Mouse (Mus musculus) hematopoietic stem cell, adult 5-6 weeks (primary cell): ENCODE data around the gene Neurl1b. TPM values are rescaled to one million over a fixed set of nuclear protein-coding genes. Genes with fewer than 3 reads are reported as not detected.

ENCODE experiments used
- ATAC-seq, 2 experiments: fragments of 125-278 bp in 1 of 2; replicated peaks in 1 of 2; 2 replicates each; pipeline ENCODE4 v1.8.0; 2016 to 2017; ENCODE audit warnings: inconsistent platforms in 2 of 2, mild to moderate bottlenecking in 2 of 2, moderate number of reproducible peaks in 2 of 2, low read depth in 1 of 2, moderate TSS enrichment in 1 of 2; ENCODE audit not compliant: low FRiP score in 2 of 2, poor library complexity in 2 of 2, severe bottlenecking in 2 of 2, insufficient read depth in 1 of 2, low TSS enrichment in 1 of 2
- total RNA-seq: library from RNA; stranded (forward); fragments of 172-1452, 232-1000 nt; gene quantifications from 2 replicates; pipeline ENCODE4 v1.2.3, GENCODE M21; 2017

Neurl1b gene
- total RNA-seq, 1 experiment from 2014 or later, result 7.0 TPM

- no peak for ATAC-seq
These were observed 53.7 kb downstream of the Neurl1b start for GRCm38 (mm10) chr17:26468102-26468894.

DNA sequence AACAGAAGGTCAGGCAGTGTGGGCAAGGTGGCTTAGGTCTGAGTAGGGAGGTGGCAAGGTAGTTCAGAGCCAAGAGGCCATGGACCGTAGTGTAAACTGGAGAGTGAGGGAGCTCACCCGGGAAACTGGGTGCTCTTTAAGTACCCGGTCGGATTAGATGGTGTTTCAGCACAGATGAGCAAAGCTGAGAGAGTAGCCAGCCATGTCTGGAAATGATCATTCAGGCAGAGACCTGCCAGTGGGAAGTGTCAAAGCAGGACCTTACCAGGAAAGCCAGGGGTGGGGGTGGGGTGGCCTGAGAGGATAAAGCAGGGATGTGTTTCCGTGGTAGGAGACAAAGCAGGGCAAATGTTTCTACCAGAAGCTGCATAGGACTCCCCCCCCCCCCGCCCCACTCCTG lies 62.2 kb downstream of the Neurl1b start:
- ATAC-seq, result no peak

DNA sequence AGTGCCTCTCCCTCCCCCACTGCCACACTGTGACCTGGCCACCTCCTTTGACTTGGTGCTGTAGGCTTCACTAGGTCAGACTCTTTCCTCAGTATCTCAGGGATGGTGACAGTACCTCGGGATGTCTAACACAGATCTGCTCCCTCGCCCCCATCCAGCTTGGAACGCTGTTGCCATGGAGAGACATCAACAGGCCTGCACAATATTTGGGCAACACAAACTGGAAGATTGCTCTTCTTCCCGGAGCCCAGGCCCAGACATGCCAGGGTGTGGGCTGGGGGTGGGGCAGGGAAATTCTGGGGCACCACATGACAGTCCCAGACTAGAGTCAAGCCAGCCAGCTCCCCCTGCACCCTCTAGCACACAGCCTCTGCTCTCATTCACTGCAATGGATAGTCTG lies 64.0 kb downstream of the Neurl1b start:
- ATAC-seq, result no peak

DNA sequence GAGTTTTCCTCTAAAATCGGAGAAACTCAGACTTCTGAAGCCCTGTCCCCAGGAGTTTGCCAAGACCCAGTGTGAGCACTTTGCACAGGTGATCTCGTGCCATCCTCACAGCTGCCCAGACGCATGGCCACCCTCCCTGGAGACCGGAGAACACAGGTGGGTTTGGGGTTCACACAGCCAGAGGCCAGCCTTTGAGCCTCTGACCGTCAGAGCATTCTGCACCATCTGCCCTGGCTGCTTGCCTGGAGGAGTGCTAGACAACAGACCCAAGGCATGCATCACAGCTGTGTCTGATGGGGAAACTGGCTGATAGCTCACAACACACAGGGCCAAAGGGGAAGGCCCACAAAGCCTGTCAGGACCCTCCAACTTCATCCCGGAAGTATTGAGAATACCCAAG lies 65.0 kb downstream of the Neurl1b start:
- ATAC-seq, result no peak

GRCm38 (mm10) chr17:26480956-26481355 lies 66.3 kb downstream of the Neurl1b start:
- ATAC-seq, result no peak

DNA sequence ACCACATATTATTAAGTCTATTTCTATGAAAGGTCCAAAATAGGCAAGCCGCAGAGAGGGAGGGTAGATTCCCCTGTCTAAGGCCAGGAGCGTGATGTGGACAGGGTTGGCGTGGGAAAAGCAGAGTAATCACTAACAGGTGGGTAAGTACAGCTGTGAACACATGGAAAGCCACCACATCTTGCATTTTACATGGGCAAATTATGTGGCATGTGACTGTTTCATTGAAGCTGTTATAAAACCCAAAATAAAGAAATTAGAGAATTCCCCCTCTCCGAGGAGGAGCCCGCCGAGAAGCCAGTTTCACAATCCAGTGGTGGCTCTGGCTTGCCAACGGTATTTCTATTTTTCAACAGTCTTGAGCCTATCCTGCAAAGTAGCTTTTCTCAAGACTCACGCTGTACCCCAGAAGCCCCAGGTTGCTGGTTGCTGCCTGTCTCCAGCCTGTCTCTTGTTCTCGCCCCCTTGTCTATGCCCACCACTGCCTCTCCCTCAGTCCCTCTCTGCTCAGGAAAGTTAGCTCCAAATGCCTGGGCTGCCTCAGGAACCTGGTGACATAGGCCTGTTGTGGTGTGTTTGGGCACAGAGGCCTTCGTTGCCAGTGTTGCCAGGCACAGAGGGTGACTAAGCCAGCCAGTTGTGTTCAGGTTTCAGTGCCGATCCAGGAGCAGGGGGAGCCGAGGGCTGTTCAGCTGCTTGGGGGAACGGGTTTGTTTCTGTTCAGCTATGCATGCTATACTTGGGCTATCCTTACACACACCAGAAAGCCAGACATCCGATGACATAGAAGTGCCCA lies 70.2 kb downstream of the Neurl1b start:
- no peak for ATAC-seq

DNA sequence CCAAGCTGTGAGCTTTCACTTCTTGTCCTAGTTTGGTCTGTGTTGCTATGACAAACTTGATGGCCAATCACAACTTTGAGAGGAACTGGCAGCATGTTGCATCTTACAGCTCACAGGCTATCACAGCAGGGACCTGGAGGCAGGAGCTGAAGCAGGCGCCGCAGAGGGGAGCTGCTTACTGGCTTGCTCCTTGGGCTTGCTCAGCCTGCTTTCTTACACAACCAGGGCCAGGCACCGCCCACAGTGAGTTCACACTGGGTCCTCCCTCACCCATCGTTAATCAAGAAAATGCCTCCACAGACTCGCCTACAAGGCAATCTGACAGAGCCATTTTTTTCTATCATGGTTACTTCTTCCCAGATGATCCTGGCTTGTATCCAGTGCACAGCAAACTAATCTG lies 72.6 kb downstream of the Neurl1b start:
- ATAC-seq, result no peak

- ATAC-seq, result no peak
These were observed 73.3 kb downstream of the Neurl1b start for GRCm38 (mm10) chr17:26487917-26488316.

DNA sequence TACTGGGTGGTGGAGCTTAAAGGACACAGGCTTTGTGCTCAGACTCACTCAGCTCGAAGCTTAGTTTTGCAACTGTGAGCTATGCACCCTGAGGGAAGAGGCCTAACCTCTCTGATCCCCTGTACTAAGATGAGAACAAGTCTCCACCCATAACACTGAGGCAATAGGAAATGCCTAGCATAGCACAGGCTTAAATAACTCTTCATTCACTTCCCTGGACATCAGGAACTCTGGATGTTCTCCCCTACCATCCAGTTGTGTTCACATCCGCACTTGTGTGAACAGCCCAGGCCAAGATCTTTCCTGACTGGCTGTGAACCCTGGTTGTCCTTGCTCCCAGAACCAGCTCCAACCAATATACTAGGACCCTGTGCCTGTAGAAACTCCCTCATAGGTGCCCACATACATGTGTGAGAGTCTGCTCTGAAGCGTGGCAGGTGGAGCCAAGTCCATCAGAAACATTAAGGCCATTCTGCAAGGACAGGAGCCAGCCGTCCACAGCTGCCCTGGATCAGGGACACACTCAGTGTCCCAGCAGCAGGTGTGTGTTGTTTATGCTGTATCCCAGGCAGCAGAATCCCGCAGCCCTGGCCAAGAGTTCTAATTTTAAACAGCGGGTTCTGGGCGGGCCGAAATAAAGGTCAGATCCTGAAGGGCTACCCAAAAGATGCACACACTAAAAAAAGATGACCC lies 74.2 kb downstream of the Neurl1b start:
- ATAC-seq, result no peak

DNA sequence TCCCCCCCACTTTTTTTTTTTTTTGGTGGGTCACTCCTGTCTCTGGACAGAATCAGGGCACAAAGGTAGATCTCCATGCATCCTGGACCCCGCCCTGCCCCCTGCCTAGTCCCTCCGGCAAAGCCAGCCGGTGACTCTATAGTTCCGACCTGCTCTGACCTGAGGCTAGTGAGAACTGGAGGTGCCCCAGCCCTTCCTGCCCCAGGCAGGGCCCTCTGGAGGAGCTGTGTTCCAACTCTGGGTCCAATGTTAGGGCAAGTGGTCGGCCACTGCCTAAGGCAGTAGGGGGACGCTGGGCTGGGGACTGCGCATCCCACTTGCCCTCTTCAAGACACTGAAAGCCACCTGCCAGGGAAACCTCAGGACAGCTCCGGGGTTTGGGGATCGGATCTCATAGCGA lies 75.4 kb downstream of the Neurl1b start:
- ATAC-seq, result no peak

DNA sequence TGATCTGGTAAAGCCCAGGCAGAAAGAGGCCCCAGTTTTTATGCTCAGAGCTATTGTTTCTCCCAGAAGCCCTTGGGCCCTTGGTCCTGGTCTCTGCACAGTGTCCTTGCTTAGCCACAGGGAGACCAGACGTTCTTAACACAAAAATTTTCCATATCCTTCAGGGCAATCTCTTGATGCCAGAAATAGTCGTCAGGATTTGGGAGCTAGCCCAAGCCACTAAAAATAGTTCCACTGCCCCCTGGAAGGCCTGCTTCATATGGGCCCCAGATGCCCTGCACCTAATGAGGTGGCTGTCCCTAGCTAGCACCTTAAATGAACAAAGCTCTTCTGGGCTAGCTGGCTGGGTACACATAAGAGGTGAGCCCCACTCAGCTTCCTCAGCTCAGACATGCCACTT lies 76.3 kb downstream of the Neurl1b start:
- no peak for ATAC-seq

GRCm38 (mm10) chr17:26492246-26492645 lies 77.6 kb downstream of the Neurl1b start:
- no peak for ATAC-seq

- no peak for ATAC-seq
These were observed 80.2 kb downstream of the Neurl1b start for GRCm38 (mm10) chr17:26494642-26495468.

Other genes with a start within 250 kb of the Neurl1b start
- gene Pdia2, start 215.7 kb upstream of the Neurl1b start, total RNA-seq, result 0.13 and 0.15 TPM in 2 replicates
- 0.89 and 1.9 TPM in 2 replicates for gene Rgs11, start 211.9 kb upstream of the Neurl1b start, total RNA-seq
- gene Arhgdig, start 207.0 kb upstream of the Neurl1b start, total RNA-seq, result not detected in 2 replicates
- 9.1 and 9.5 TPM in 2 replicates for gene Fam234a, start 170.6 kb upstream of the Neurl1b start, total RNA-seq
- 125 and 155 TPM in 2 replicates for gene Luc7l, start 161.9 kb upstream of the Neurl1b start, total RNA-seq
- 46.1 and 67.5 TPM in 2 replicates for gene Ergic1, start 146.7 kb downstream of the Neurl1b start, total RNA-seq
- 140 and 247 TPM in 2 replicates for gene Dusp1, start 147.3 kb downstream of the Neurl1b start, total RNA-seq
- 208 and 248 TPM in 2 replicates for gene Atp6v0e, start 248.4 kb downstream of the Neurl1b start, total RNA-seq